Mouse (Mus musculus): ENCODE measurements around the gene Alox8. TPM values are rescaled to one million over a fixed set of nuclear protein-coding genes. Genes with fewer than 3 reads are reported as not detected.

Alox8 gene
- polyA plus RNA-seq, 1 experiment: not detected

DNA sequence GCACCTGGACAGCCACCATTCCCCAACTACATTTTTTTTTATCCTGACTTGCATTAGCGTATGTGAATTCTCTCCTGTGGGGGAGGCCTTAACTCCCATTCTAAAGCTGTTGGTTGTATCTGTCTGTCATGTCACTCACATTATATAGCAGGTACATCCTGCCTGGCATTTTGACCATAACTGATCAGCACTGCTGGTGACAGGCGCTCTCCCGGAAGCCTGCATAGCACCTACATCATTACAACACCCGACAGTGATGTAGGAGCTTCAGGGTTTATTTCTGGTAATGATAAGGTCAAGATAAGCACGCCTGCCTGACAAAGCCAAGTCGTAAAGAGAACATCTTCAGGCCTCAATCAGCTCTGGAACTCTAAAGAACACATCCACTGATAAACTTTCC lies 2.6 kb upstream of the Alox8 start:
- no peak overlapping the region for H3K27ac ChIP-seq (replicated peaks; ENCODE audit: low read depth, low read length)
- no peaks in the 10 kb centered on the region for H3K4me1 ChIP-seq (ENCODE audit: control insufficient read depth, insufficient read depth, insufficient read length, low read length)
- no peak overlapping the region for H3K4me3 ChIP-seq (ENCODE audit: insufficient read depth, low read depth, low read length)

GRCm38 (mm10) chr11:69199251-69199650 lies 1.6 kb upstream of the Alox8 start:
- H3K4me3 ChIP-seq (ENCODE audit: insufficient read depth, low read depth, low read length): no peak overlapping the region
- H3K4me1 ChIP-seq (ENCODE audit: control insufficient read depth, insufficient read depth, insufficient read length, low read length): no peaks in the 10 kb centered on the region
- H3K27ac ChIP-seq (replicated peaks; ENCODE audit: low read depth, low read length): no peak overlapping the region

GRCm38 (mm10) chr11:69197194-69197593 lies 449 bp downstream of the Alox8 start:
- Histone ChIP-seq H3K4me1 (ENCODE audit: control insufficient read depth, insufficient read depth, insufficient read length, low read length) (no peaks in the 10 kb centered on the region), H3K4me3 (ENCODE audit: insufficient read depth, low read depth, low read length) (0 out of 2 replicates have a peak overlapping the region, but pooled peaks have one; percentile 5), H3K27ac (replicated peaks; ENCODE audit: low read depth, low read length) (no peak overlapping the region)

GRCm38 (mm10) chr11:69196766-69197165 lies 877 bp downstream of the Alox8 start:
- Histone ChIP-seq H3K4me3 (ENCODE audit: insufficient read depth, low read depth, low read length) (no peak overlapping the region), H3K4me1 (ENCODE audit: control insufficient read depth, insufficient read depth, insufficient read length, low read length) (no peaks in the 10 kb centered on the region), H3K27ac (replicated peaks; ENCODE audit: low read depth, low read length) (no peak overlapping the region)

- H3K27ac ChIP-seq (replicated peaks; ENCODE audit: low read depth, low read length): no peak overlapping the region
- H3K4me3 ChIP-seq (ENCODE audit: insufficient read depth, low read depth, low read length): no peak overlapping the region
- H3K4me1 ChIP-seq (ENCODE audit: control insufficient read depth, insufficient read depth, insufficient read length, low read length): no peaks in the 10 kb centered on the region
Measured at GRCm38 (mm10) chr11:69192840-69193239, 4.8 kb downstream of the Alox8 start.

DNA sequence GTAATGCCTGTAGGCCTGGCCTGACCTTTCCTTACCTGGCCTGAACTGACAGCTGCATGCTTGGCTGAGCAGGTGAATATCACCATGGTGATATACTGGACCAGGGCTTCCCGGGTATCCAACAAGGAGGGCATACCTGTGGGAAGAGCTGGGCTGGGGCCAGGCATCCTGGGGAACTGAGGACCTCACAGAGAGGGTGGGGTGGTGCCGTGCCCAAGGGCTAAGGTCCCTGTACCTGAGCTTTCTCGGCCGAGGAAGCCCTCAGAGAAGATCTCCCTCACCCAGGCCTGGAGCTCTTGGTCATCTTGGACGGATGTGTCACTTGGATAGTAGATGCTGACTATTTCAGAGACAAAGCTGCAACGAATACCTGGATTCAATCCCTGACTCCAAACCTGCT lies 11.7 kb downstream of the Alox8 start:
- Histone ChIP-seq H3K4me3 (ENCODE audit: insufficient read depth, low read depth, low read length) (no peak overlapping the region), H3K27ac (replicated peaks; ENCODE audit: low read depth, low read length) (no peak overlapping the region)

GRCm38 (mm10) chr11:69185031-69185430 lies 12.6 kb downstream of the Alox8 start:
- Histone ChIP-seq H3K27ac (replicated peaks; ENCODE audit: low read depth, low read length) (no peak overlapping the region), H3K4me1 (ENCODE audit: control insufficient read depth, insufficient read depth, insufficient read length, low read length) (no peaks in the 10 kb centered on the region), H3K4me3 (ENCODE audit: insufficient read depth, low read depth, low read length) (no peak overlapping the region)

More for the DNA sequence above, 11.7 kb downstream of the Alox8 start:
- H3K4me1 ChIP-seq (ENCODE audit: control insufficient read depth, insufficient read depth, insufficient read length, low read length): no peaks in the 10 kb centered on the region

GRCm38 (mm10) chr11:69180120-69180519 lies 17.5 kb downstream of the Alox8 start:
- Histone ChIP-seq H3K27ac (replicated peaks; ENCODE audit: low read depth, low read length) (no peak overlapping the region), H3K4me1 (ENCODE audit: control insufficient read depth, insufficient read depth, insufficient read length, low read length) (no peaks in the 10 kb centered on the region), H3K4me3 (ENCODE audit: insufficient read depth, low read depth, low read length) (no peak overlapping the region)

GRCm38 (mm10) chr11:69179512-69179911 lies 18.1 kb downstream of the Alox8 start:
- no peaks in the 10 kb centered on the region for H3K4me1 ChIP-seq (ENCODE audit: control insufficient read depth, insufficient read depth, insufficient read length, low read length)
- H3K27ac ChIP-seq (replicated peaks; ENCODE audit: low read depth, low read length): no peak overlapping the region

GRCm38 (mm10) chr11:69178525-69178924 lies 19.1 kb downstream of the Alox8 start:
- Histone ChIP-seq H3K4me1 (ENCODE audit: control insufficient read depth, insufficient read depth, insufficient read length, low read length) (no peaks in the 10 kb centered on the region), H3K27ac (replicated peaks; ENCODE audit: low read depth, low read length) (no peak overlapping the region), H3K4me3 (ENCODE audit: insufficient read depth, low read depth, low read length) (no peak overlapping the region)

More at GRCm38 (mm10) chr11:69179512-69179911, 18.1 kb downstream of the Alox8 start:
- H3K4me3 ChIP-seq (ENCODE audit: insufficient read depth, low read depth, low read length): no peak overlapping the region

DNA sequence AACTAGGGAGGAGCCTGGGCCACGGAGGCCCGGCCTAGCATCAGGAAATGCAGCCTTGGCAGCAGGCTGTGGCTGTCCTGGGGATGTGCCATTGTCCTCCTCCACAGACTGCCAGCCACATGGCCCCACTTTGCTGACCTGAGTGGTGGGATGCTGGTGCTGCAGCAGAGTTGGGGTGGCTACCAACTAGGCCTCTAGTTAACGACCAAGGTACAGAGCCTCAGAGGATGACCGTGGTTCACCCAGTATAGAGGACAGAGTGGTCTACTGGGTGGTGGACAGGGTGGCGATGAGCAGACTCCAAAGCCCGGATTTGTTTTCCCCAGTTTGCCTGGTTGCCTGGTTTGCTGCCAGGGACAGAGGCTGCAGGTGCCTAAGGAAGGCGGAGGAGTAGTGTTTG lies 22.9 kb downstream of the Alox8 start:
- Histone ChIP-seq H3K4me3 (ENCODE audit: insufficient read depth, low read depth, low read length) (no peak overlapping the region), H3K4me1 (ENCODE audit: control insufficient read depth, insufficient read depth, insufficient read length, low read length) (no peaks in the 10 kb centered on the region), H3K27ac (replicated peaks; ENCODE audit: low read depth, low read length) (no peak overlapping the region)

GRCm38 (mm10) chr11:69172606-69173005 lies 25.0 kb downstream of the Alox8 start:
- H3K4me1 ChIP-seq (ENCODE audit: control insufficient read depth, insufficient read depth, insufficient read length, low read length): no peaks in the 10 kb centered on the region

DNA sequence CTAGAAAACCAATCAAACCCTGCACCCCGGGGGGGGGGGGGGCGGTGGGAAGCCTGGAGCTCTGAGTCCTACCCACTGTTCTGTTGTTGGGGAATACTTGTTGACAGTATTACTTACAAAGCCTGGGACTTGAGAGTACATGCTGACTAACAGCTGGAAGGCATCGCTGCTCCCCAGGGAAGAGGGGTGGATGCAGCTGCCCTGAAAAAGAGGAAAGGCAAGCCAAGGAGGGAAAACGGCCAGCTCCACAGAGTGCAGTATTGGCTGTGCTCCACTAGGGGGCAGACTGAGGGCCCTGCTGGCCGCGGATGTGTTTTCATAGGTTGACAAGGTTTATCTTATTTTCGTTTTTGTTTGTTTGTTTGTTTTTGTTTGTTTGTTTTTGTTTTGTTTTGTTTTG lies 26.0 kb downstream of the Alox8 start:
- no peak overlapping the region for H3K27ac ChIP-seq (replicated peaks; ENCODE audit: low read depth, low read length)
- H3K4me3 ChIP-seq (ENCODE audit: insufficient read depth, low read depth, low read length): no peak overlapping the region

More at GRCm38 (mm10) chr11:69172606-69173005, 25.0 kb downstream of the Alox8 start:
- no peak overlapping the region for H3K4me3 ChIP-seq (ENCODE audit: insufficient read depth, low read depth, low read length)
- no peak overlapping the region for H3K27ac ChIP-seq (replicated peaks; ENCODE audit: low read depth, low read length)

DNA sequence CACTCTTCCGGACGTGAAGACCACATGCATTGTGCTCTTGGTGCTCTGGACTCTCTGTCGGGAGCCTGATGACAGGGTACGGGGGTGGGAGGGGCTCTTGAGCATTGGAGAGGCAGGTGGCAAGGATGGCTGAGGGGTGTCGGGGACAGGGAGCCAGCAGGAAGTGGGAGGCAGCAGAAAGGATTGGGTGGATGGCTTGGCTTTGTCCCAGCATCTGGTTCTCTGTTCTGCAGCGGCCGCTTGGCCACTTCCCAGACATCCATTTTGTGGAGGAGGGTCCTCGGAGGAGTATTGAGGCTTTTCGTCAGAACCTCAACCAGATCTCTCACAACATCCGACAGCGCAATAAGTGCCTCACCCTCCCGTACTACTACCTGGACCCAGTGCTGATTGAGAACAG lies 28.3 kb downstream of the Alox8 start:
- Histone ChIP-seq H3K27ac (replicated peaks; ENCODE audit: low read depth, low read length) (no peak overlapping the region), H3K4me1 (ENCODE audit: control insufficient read depth, insufficient read depth, insufficient read length, low read length) (no peaks in the 10 kb centered on the region), H3K4me3 (ENCODE audit: insufficient read depth, low read depth, low read length) (no peak overlapping the region)

More for the DNA sequence above, 26.0 kb downstream of the Alox8 start:
- H3K4me1 ChIP-seq (ENCODE audit: control insufficient read depth, insufficient read depth, insufficient read length, low read length): no peaks in the 10 kb centered on the region

DNA sequence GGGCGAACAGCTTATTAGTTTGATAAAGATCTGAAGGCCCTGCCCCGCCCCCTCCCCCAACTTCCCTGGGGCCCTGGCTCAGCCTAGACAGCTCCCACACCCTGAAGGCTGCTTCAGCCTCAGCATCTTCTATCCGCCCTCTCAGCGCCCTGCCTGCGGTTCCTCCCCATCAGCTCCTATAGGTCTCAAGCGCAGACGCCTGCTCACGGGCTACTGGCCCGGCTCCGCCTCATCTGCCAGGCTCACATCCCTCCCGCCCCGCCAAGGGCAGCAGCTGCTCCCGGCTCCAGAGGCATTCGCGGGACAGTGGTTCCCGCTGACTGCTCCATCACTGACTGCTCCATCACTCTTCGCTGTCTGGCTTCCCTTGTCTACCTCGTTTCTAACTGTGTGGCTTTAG lies 40.8 kb downstream of the Alox8 start, which contains the start of gene Alox12b:
Gene Alox12b (plus strand): TSS at position 190 of the 400 bp plus-strand sequence.
- Histone ChIP-seq H3K4me1 (ENCODE audit: control insufficient read depth, insufficient read depth, insufficient read length, low read length) (no peaks in the 10 kb centered on the region), H3K4me3 (ENCODE audit: insufficient read depth, low read depth, low read length) (no peak within 1 kb of the TSS), H3K27ac (replicated peaks; ENCODE audit: low read depth, low read length) (no peak within 1 kb of the TSS)

GRCm38 (mm10) chr11:69155351-69155750 lies 42.3 kb downstream of the Alox8 start:
- no peaks in the 10 kb centered on the region for H3K4me1 ChIP-seq (ENCODE audit: control insufficient read depth, insufficient read depth, insufficient read length, low read length)

DNA sequence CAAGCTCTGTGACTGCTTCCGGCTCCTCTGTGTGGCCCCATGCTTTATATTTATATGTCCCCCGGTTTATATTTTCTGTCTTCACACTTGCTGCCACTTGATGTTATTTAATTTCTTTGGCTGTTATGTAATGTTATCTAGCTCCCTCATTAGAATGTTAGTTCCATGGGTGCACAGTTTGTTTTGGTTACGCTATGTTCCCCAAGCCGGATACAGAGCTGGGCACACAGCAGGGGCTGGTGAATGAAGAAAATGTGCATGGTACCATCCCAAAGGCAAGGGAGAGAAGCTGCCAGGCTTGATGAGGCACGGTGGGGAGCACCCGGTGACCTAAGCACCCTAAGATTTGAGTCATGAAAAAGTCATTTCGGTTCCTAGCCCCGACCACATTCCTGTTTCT lies 43.8 kb downstream of the Alox8 start:
- no peak overlapping the region for H3K27ac ChIP-seq (replicated peaks; ENCODE audit: low read depth, low read length)
- H3K4me3 ChIP-seq (ENCODE audit: insufficient read depth, low read depth, low read length): no peak overlapping the region
- no peaks in the 10 kb centered on the region for H3K4me1 ChIP-seq (ENCODE audit: control insufficient read depth, insufficient read depth, insufficient read length, low read length)

More at GRCm38 (mm10) chr11:69155351-69155750, 42.3 kb downstream of the Alox8 start:
- no peak overlapping the region for H3K4me3 ChIP-seq (ENCODE audit: insufficient read depth, low read depth, low read length)
- no peak overlapping the region for H3K27ac ChIP-seq (replicated peaks; ENCODE audit: low read depth, low read length)
